Mouse (Mus musculus): Measurements from ENCODE around the gene Cd180. TPM values are rescaled to one million over a fixed set of nuclear protein-coding genes. Genes with fewer than 3 reads are reported as not detected.

Cd180 gene
- 0.10 and 0.31 TPM in 2 replicates for polyA plus RNA-seq (2016; fragmentation: Nextera tagmentation; extraction: Ambion mirVana)

DNA sequence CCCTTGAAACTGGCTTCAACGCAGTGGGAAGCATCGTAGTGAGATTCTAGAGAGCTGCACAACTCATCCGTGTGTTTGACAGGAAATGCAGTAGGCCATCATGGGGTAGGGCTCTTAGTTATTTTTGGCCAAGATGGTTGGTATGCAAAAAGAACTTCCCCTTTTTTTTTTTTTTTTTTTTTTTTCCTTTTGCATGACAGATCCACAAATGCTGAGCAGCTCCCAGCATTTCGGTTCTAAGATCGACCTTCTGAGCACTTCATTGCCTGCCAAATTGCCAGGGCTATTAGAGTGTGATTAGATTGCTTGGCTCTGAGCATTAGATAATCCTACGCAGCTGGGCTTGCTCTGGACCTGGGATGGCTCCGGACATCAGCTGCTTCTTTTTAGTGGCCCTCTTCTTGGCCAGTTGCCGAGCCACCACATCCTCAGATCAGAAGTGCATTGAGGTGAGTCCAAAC, at the start of gene Cd180:
TSS of gene Cd180 (plus strand) at position 218 of the 461 bp plus-strand sequence.
- Histone ChIP-seq H3K36me3 (replicated peaks) (no peaks in the 10 kb centered on the region), H3K4me1 (peaks cover 21% of the 10 kb centered on the region)
- 81% methylated on average over 8 of the region's 8 CpGs for WGBS

DNA sequence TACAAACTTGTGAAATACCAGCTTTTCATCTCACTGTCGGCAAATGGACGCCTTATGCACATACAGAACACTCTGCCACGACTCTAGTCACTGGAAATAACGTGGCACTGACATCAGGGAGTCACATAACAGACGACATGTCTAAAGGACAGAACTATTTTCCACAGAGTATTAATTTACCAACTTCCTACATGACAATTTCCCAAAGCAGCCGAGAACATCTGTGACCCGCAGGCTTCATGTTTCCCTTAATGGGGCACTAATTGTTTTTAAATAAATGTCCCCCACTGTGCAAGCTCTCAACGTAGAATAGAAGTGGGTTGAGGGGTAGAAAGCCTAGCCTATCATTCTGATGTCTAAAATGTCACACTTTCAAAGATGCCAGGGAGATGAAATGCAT, 49.0 kb upstream of the Cd180 start:
- Histone ChIP-seq H3K27me3 (replicated peaks; ENCODE audit: low read depth, poor library complexity, severe bottlenecking) (peaks cover 26% of the 10 kb centered on the region), H3K4me3 (no peak overlapping the region), H3K9me3 (no peaks in the 10 kb centered on the region), H3K27ac (replicated peaks) (0 out of 2 replicates have a peak overlapping the region, but pooled peaks have one; percentile 31), H3K36me3 (replicated peaks) (no peaks in the 10 kb centered on the region), H3K4me1 (peaks cover 23% of the 10 kb centered on the region)
- WGBS: 29% methylated on average over 8 of the region's 8 CpGs
- DNase-seq (ENCODE audit: low spot score): no peak

More for the DNA sequence above, at the start of gene Cd180:
- Histone ChIP-seq H3K27me3 (replicated peaks; ENCODE audit: low read depth, poor library complexity, severe bottlenecking) (no peaks in the 10 kb centered on the region), H3K4me3 (no peak within 1 kb of the TSS), H3K9me3 (no peaks in the 10 kb centered on the region), H3K27ac (replicated peaks) (peak within 1 kb of the TSS; percentile 14; the same call in 1 of the 2 replicates)
- DNase-seq (ENCODE audit: low spot score): no peak

DNA sequence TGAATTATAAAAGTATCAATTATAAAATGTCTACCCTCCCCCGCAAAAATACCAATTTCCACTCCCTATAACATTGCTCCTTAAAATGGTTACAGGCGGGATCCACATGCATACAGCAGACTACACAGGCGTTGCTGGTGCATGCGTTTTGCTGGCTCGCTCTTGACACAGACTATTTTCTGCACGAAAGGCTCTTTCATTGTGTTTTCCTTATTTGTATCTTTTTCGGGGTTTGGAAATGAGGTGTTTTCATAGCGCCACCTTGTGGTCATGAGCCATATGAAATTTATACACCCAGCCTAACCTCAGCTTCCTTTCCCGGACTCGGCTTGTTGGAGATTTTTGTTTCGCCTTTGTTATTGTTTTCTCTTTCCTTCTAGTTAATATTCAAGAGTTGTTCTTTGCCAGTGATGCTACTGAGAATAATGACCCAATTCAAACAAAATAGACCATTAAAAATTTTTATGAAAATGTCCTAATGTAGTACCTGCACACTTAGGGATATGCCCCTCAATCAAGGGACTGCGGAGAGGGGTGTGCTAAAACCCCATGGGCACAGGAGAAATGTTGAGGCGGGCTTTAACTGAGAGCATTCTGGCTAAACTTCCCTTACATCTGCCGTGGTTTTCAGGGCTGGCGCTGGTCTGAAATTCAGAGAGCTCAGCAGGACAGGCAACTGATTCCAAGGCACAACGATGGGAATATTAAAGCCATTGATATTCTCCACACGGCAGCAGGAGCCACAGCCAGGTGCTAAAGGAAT, 48.4 kb upstream of the Cd180 start:
- no peaks in the 10 kb centered on the region for H3K36me3 ChIP-seq (replicated peaks)
- H3K4me3 ChIP-seq: peak overlapping the region; percentile 21; the same call in 1 of the 2 replicates
- peaks cover 23% of the 10 kb centered on the region for H3K4me1 ChIP-seq
- no peak overlapping the region for H3K27ac ChIP-seq (replicated peaks)
- DNase-seq (ENCODE audit: low spot score): peak; percentile 67
- 26% methylated on average over 17 of the region's 17 CpGs for WGBS
- peaks cover 21% of the 10 kb centered on the region for H3K27me3 ChIP-seq (replicated peaks; ENCODE audit: low read depth, poor library complexity, severe bottlenecking)
- H3K9me3 ChIP-seq: no peaks in the 10 kb centered on the region

DNA sequence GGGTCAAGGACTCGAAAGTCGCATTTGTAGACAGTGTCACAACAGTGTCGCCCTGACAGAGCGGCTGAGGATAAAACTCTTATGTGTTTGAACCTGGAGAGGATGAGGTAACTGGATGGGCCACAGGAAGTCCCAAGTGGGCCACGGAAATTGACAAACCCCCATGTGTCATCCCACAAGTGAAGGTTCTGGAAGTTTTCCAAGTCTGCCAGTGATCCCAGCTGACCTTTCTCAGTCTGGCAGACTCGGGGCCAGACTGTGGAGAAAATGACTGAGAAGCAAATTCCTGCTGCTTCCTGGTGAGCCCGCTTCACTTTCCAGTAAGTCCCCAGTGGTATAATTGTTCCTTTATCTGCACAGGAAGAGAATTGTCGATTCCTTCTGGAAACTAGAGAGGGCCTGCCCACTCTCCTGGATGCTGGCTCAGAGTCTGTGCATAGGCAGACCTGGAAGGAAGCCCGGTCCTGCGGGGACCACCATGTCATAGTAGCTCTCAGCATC, 47.0 kb upstream of the Cd180 start:
- WGBS: 56% methylated on average over 10 of the region's 10 CpGs
- no peak for DNase-seq (ENCODE audit: low spot score)
- Histone ChIP-seq H3K4me3 (no peak overlapping the region), H3K4me1 (peaks cover 23% of the 10 kb centered on the region), H3K27ac (replicated peaks) (no peak overlapping the region; the same call in 1 of the 2 replicates), H3K27me3 (replicated peaks; ENCODE audit: low read depth, poor library complexity, severe bottlenecking) (peaks cover 18% of the 10 kb centered on the region), H3K9me3 (no peaks in the 10 kb centered on the region), H3K36me3 (replicated peaks) (no peaks in the 10 kb centered on the region)

DNA sequence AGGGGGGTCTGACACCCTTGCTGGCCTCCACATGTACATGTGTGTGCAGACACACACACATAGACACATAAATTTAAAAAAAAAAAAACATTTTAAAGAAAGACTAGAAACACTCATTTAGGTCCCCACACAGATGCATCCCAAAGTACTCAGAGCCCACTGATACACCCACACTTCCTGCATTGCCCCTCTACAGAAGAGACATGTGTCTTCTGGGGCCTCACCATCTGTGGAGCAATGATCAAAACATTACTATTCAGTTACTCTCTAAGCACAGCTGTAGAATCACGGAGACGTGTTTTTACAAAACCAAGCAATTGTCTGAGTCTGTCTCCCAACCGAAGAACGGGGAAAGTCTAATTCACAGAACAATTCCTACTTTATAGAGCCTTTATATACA, 45.8 kb upstream of the Cd180 start:
- DNase-seq (ENCODE audit: low spot score): no peak
- H3K27me3 ChIP-seq (replicated peaks; ENCODE audit: low read depth, poor library complexity, severe bottlenecking): peaks cover 11% of the 10 kb centered on the region; the same call in 1 of the 2 replicates
- no peak overlapping the region for H3K4me3 ChIP-seq
- WGBS: 83% methylated on average over 4 of the region's 4 CpGs
- no peaks in the 10 kb centered on the region for H3K36me3 ChIP-seq (replicated peaks)
- no peak overlapping the region for H3K27ac ChIP-seq (replicated peaks)
- H3K9me3 ChIP-seq: no peaks in the 10 kb centered on the region
- peaks cover 23% of the 10 kb centered on the region for H3K4me1 ChIP-seq

DNA sequence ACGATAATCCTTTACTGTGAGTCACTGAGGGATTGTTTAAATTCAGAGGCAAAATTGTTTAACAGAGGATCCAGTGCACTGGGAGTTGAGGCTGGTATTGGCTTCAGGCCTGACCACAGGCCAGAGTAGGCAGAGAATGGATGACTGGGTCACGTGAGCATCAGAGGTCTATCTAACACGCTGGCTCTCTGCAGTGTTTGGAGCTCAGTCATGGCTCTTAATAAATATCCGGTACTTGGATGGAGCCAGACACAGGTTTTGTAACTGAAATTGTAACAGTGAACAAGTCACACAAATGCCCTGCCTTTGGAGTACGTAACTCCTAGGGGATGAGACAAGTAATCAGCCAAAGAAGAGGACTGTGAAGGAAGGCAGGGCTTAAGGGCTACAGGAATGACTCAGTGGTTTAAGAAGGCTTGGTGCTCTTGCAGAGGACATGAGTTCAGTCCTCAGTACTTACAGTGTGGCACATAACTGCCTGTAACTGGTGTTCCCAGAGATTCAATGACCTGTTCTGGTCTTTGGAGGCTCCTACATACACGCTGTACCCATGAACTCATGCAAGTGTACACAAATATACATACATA, 41.0 kb upstream of the Cd180 start:
- H3K36me3 ChIP-seq (replicated peaks): no peaks in the 10 kb centered on the region
- peaks cover 14% of the 10 kb centered on the region for H3K4me1 ChIP-seq
- no peak for DNase-seq (ENCODE audit: low spot score)
- 91% methylated on average over 6 of the region's 6 CpGs for WGBS
- no peaks in the 10 kb centered on the region for H3K9me3 ChIP-seq
- H3K4me3 ChIP-seq: no peak overlapping the region
- H3K27ac ChIP-seq (replicated peaks): no peak overlapping the region
- H3K27me3 ChIP-seq (replicated peaks; ENCODE audit: low read depth, poor library complexity, severe bottlenecking): 0 out of 2 replicates have a peak, but pooled peaks cover 3% of the 10 kb centered on the region

DNA sequence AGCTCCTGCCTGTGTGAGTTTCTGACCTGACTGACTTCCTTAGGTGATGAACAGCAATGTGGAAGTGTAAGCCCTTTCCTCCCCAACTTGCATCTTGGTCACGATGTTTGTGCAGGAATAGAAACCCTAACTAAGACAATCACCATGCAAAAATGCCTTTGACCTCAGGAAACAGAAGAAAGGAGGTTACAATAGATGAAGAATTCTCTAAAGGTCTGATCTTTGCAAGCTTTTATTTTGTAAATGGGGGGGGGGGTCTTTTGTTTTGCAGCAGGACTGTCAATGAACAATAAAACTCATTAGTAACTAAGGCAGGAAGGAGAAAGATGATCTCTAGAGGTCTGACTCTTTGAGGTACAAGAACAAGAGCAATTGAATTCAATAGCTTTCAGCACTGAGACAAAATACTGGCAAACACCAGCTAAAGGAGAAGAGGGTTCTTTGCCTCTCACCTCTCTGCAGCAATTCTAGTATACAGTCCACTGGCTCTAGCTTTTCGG, 38.2 kb upstream of the Cd180 start:
- Histone ChIP-seq H3K27me3 (replicated peaks; ENCODE audit: low read depth, poor library complexity, severe bottlenecking) (0 out of 2 replicates have a peak, but pooled peaks cover 3% of the 10 kb centered on the region), H3K4me1 (peaks cover 14% of the 10 kb centered on the region), H3K4me3 (no peak overlapping the region), H3K36me3 (replicated peaks) (no peaks in the 10 kb centered on the region), H3K27ac (replicated peaks) (no peak overlapping the region), H3K9me3 (no peaks in the 10 kb centered on the region)
- DNase-seq (ENCODE audit: low spot score): no peak
- 77% methylated on average over 2 of the region's 2 CpGs for WGBS

DNA sequence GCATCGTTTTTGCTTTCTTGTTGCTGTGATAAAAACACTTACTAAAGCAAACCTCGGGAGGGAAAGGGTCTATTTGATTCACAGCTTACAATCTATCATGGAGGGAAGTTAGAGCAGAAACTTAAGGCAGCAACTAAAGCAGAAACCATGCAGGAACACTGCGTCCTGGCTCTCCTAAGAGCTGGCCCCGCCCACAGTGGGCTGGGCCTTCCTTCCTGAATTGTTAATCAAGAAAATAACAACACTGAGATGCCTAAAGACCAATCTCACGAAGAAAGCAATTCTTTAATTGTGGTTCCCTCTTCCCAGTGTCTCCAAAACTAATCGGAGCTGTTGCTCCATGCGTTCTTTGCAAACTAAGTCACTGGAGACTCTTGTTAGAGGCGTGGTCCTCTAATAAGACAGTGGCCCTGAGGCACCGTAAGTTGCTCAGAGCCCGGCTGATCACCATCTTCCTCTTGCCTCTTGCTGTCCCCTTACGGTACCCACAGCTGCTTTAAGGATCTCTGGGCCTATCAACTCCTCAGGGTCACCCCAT, 37.1 kb upstream of the Cd180 start:
- Histone ChIP-seq H3K9me3 (no peaks in the 10 kb centered on the region), H3K4me1 (peaks cover 14% of the 10 kb centered on the region), H3K4me3 (no peak overlapping the region), H3K27ac (replicated peaks) (no peak overlapping the region), H3K27me3 (replicated peaks; ENCODE audit: low read depth, poor library complexity, severe bottlenecking) (0 out of 2 replicates have a peak, but pooled peaks cover 3% of the 10 kb centered on the region), H3K36me3 (replicated peaks) (no peaks in the 10 kb centered on the region)
- no peak for DNase-seq (ENCODE audit: low spot score)
- 67% methylated on average over 11 of the region's 11 CpGs for WGBS

DNA sequence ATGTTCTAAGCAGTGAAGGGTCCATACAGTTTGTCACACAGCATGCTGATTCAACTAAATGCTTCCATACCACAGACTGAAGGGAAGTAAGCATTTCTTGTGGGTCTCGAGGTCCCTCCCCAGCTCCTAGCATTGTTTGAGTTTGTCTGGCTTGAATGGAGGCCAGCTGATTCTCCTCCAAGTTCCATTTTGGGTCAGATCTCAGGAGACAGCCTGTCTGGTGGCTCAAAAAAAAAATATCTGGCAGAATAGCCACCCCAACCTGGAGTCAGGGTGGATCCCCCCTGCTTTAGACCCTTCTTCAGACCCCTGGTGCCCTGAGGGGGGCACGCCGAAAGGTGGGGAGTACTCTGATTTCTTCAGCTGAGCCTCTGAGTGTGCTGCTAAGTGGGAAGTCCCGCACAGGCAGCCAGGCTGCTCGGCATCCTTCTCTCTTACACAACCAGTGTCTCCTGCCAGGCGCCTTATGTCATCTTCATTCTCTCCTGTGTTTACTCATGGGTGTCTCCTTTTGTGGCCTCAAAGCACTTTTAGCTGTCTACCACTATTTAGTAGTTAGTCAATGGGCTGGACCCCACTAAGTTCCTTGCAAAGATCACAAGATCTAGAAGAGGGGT, 35.0 kb upstream of the Cd180 start:
- no peak for DNase-seq (ENCODE audit: low spot score)
- 84% methylated on average over 6 of the region's 6 CpGs for WGBS
- Histone ChIP-seq H3K4me3 (no peak overlapping the region), H3K9me3 (no peaks in the 10 kb centered on the region), H3K27ac (replicated peaks) (no peak overlapping the region), H3K4me1 (peaks cover 11% of the 10 kb centered on the region), H3K36me3 (replicated peaks) (no peaks in the 10 kb centered on the region), H3K27me3 (replicated peaks; ENCODE audit: low read depth, poor library complexity, severe bottlenecking) (peaks cover 7% of the 10 kb centered on the region; the same call in 1 of the 2 replicates)

DNA sequence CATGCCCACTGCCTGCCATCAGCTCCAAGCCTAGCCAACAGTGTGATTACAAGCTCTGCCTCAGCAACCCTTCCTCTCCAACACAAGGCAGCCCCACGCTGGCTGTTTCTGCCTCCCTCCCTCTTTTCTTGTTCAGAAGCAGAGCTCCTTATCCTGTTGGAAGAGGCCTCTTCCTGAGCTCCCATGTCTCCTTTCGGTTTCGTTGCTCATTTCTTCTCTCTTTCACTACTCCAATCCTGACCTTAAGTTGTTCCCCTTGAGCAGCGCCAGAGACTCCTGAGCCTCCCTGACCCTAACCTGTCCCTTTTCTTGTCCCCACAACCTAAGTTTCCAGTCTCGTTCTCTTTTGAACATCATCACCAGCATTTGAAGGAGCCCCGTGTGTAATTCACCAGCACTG, 29.3 kb upstream of the Cd180 start:
- no peak for DNase-seq (ENCODE audit: low spot score)
- Histone ChIP-seq H3K9me3 (no peaks in the 10 kb centered on the region), H3K36me3 (replicated peaks) (no peaks in the 10 kb centered on the region), H3K4me3 (no peak overlapping the region), H3K27ac (replicated peaks) (no peak overlapping the region), H3K4me1 (peaks cover 7% of the 10 kb centered on the region), H3K27me3 (replicated peaks; ENCODE audit: low read depth, poor library complexity, severe bottlenecking) (peaks cover 23% of the 10 kb centered on the region)
- 72% methylated on average over 6 of the region's 6 CpGs for WGBS

DNA sequence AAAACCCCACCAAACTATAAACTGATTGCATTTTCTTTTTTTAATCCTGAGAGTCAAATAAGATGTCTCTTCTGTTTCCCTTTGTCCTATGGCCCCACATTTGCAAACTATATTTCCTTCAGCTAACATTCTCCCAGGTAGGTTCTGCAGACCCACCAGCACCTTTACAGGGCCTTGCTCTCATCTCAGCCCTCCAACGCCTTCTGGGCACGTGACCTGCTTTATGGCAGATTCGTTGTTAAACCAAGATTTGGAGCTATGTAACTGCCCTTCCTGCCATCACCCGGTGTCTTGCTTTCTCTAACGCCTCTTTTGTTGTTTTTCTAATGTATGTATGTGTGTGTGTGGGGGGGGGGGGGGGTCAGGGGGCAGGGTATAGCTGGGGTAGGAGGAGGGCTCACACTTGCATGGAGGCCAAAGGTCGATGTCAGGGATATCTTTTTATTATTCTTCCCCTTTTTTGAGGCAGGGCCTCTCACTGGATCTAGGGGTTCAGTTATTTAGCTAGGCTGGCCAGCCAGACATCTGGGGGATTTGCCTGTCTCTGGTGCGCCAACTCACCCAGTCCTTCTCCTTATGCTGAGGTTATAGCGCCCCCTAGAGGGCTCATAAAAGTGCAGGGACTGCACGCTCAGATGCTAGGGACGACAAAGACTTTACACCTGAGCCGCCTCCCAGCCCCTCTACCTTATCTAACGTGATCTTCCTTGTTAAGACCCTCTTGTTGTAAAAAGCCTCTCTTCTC, 28.3 kb upstream of the Cd180 start:
- WGBS: 56% methylated on average over 12 of the region's 12 CpGs
- Histone ChIP-seq H3K9me3 (no peaks in the 10 kb centered on the region), H3K27me3 (replicated peaks; ENCODE audit: low read depth, poor library complexity, severe bottlenecking) (peaks cover 23% of the 10 kb centered on the region), H3K36me3 (replicated peaks) (no peaks in the 10 kb centered on the region), H3K4me3 (peak overlapping the region; percentile 39), H3K27ac (replicated peaks) (no peak overlapping the region; the same call in 1 of the 2 replicates), H3K4me1 (peaks cover 15% of the 10 kb centered on the region)
- peak; percentile 66 for DNase-seq (ENCODE audit: low spot score)
